Mouse (Mus musculus) stomach, postnatal 0 days (tissue): Measurements from ENCODE around the gene Cirbp. TPM values are rescaled to one million over a fixed set of nuclear protein-coding genes. Genes with fewer than 3 reads are reported as not detected.
"Not testable (repeated sequence)": the region's sequence is repeated elsewhere in the genome, so short reads cannot be mapped to it uniquely, and the experiment has no call there.

ENCODE experiments used
- ATAC-seq: fragments of 200-750 bp; cut with Nextera tagmentation; 2 replicates; pipeline ENCODE4 v1.8.0; 2017; ENCODE audit not compliant: low FRiP score, low TSS enrichment
- DNase-seq: peaks from one replicate; pipeline ENCODE4 v3.0.0-alpha.2; 2016; ENCODE audit warnings: low spot score
- H3K27ac ChIP-seq: fragments of 300-500 bp; sonication (generic); replicated peaks from 2 replicates; pipeline ENCODE4 v1.5.1; 2014; ENCODE audit warnings: mild to moderate bottlenecking, control low read depth
- H3K27me3 ChIP-seq: fragments of 300-500 bp; sonication (generic); 2 replicates; pipeline ENCODE4 v1.6.1; 2014; ENCODE audit warnings: low read length; ENCODE audit not compliant: control insufficient read depth, insufficient read depth
- H3K36me3 ChIP-seq: fragments of 300-500 bp; sonication (generic); 2 replicates; pipeline ENCODE4 v1.6.1; 2014; ENCODE audit warnings: low read length, mixed read lengths; ENCODE audit not compliant: control insufficient read depth, insufficient read depth
- H3K4me1 ChIP-seq: fragments of 300-500 bp; sonication (generic); replicated peaks from 2 replicates; pipeline ENCODE4 v1.6.1; 2014; ENCODE audit warnings: antibody characterized with exemption; ENCODE audit not compliant: control insufficient read depth, insufficient read depth
- H3K4me2 ChIP-seq: fragments of 300-500 bp; sonication (generic); replicated peaks from 2 replicates; pipeline ENCODE4 v1.6.1; 2014; ENCODE audit warnings: low read depth, mild to moderate bottlenecking, control low read depth, moderate library complexity
- H3K4me3 ChIP-seq: fragments of 300-500 bp; sonication (generic); 2 replicates; pipeline ENCODE4 v1.5.1; 2014; ENCODE audit warnings: low read depth, low read length, control low read depth
- H3K9ac ChIP-seq: fragments of 300-500 bp; sonication (generic); 2 replicates; pipeline ENCODE4 v1.6.1; 2014; ENCODE audit warnings: mild to moderate bottlenecking, low read length, control low read depth, mixed read lengths
- H3K9me3 ChIP-seq: fragments of 300-500 bp; sonication (generic); 2 replicates; pipeline ENCODE4 v1.6.1; 2016; ENCODE audit warnings: low read length; ENCODE audit not compliant: control insufficient read depth
- CTCF ChIP-seq: IDR thresholded peaks from 2 replicates; pipeline ENCODE4 v1.5.1; 2016; ENCODE audit warnings: antibody characterized with exemption, low read depth, mild to moderate bottlenecking, moderate library complexity
- EP300 ChIP-seq: optimal IDR thresholded peaks from 2 replicates; pipeline ENCODE3; 2016; ENCODE audit warnings: antibody characterized with exemption
- WGBS: fragments of 180-500 bp; shearing (Covaris S2); extraction: QIAGEN DNeasy Blood & Tissue Kit; methylation state at CpG from one replicate; pipeline ENCODE4 v1.1.7; 2014; 5-methylcytosine and 5-hydroxymethylcytosine counted together
- polyA plus RNA-seq: library from polyadenylated mRNA; unstranded; fragments of >200 nt; fragmentation: Nextera tagmentation; extraction: Ambion mirVana; gene quantifications from 2 replicates; pipeline ENCODE4 v1.2.1, GENCODE M21; 2015

Gene Cirbp
- polyA plus RNA-seq, 1 experiment from 2014 or later = 237 TPM

- Histone ChIP-seq H3K27me3 (no peaks in the 10 kb centered on the region), H3K27ac (no peak overlapping the region), H3K36me3 (no peaks in the 10 kb centered on the region), H3K4me1 (no peaks in the 10 kb centered on the region), H3K9me3 (no peaks in the 10 kb centered on the region), H3K9ac (no peak overlapping the region), H3K4me3 (no peak overlapping the region), H3K4me2 (no peak overlapping the region)
- no peak for ATAC-seq
- no peak for TF ChIP-seq CTCF
- no peak for TF ChIP-seq EP300
- WGBS = 67% methylated on average over 1 of the region's 1 CpGs
- no peak for DNase-seq
Observed at GRCm38 (mm10) chr10:80207201-80207600, 41.4 kb downstream of the Cirbp start.

GRCm38 (mm10) chr10:80207676-80208075 lies 41.9 kb downstream of the Cirbp start:
- ATAC-seq = no peak
- Histone ChIP-seq H3K36me3 (no peaks in the 10 kb centered on the region), H3K9me3 (no peaks in the 10 kb centered on the region), H3K9ac (no peak overlapping the region), H3K27me3 (no peaks in the 10 kb centered on the region), H3K4me2 (no peak overlapping the region), H3K27ac (no peak overlapping the region), H3K4me3 (no peak overlapping the region), H3K4me1 (no peaks in the 10 kb centered on the region)
- TF ChIP-seq CTCF (no peak), EP300 (no peak)
- whole genome bisulfite sequencing = 82% methylated on average over 10 of the region's 10 CpGs
- DNase-seq = no peak

DNA sequence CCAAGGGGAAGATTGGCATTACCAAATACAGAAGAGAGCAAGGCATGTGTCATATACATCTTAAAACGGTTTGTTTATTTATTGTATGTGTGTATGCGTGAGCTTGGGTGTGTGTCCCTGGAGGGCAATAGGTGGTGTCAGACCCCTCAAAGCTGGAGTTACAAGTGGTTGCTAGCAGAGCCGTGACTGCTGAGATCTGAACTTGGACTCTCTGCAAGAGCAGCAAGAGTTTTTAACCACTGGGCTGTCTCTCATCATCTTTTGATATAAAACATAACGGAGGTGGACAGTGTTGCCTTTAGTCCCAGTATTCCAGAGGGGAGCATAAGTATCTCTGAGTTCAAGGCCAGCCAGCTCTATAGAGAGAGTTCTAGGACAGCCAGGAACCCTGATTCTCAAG lies 42.5 kb downstream of the Cirbp start:
- Histone ChIP-seq H3K9me3 (no peaks in the 10 kb centered on the region), H3K27me3 (no peaks in the 10 kb centered on the region), H3K4me1 (no peaks in the 10 kb centered on the region), H3K36me3 (no peaks in the 10 kb centered on the region), H3K4me2 (no peak overlapping the region), H3K4me3 (no peak overlapping the region), H3K9ac (no peak overlapping the region), H3K27ac (no peak overlapping the region)
- 76% methylated on average over 4 of the region's 4 CpGs for WGBS
- TF ChIP-seq CTCF = no peak
- TF ChIP-seq EP300 = no peak
- DNase-seq (no peak), ATAC-seq (no peak)

DNA sequence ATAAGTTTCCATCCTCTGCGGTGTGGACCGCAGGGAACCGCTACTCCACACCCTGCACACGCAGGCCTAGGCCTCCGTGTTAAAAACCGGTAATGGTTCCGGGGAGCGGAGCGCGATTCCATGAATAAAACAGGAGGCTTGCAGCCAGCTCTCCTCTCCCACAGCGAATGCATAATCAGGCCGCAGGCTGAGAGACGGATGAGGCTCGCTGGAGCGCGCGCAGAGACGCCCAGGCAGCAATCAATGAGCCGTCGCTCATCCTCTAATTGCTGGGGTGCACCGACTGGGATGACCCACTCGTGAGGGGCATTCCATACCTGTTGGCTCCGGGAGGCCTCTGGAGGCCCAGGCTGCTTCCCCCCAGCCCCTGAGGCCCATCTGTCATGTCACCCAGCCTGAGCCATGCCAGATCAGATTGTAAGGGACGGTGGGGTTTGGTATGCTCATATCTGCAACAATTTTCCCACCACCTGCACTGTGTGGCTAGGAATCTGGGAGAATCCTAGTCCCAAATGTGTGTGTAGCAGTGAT lies 43.1 kb downstream of the Cirbp start:
- 17% methylated on average over 24 of the region's 24 CpGs for WGBS
- no peak overlapping the region for H3K4me2 ChIP-seq
- no peaks in the 10 kb centered on the region for H3K4me1 ChIP-seq

DNA sequence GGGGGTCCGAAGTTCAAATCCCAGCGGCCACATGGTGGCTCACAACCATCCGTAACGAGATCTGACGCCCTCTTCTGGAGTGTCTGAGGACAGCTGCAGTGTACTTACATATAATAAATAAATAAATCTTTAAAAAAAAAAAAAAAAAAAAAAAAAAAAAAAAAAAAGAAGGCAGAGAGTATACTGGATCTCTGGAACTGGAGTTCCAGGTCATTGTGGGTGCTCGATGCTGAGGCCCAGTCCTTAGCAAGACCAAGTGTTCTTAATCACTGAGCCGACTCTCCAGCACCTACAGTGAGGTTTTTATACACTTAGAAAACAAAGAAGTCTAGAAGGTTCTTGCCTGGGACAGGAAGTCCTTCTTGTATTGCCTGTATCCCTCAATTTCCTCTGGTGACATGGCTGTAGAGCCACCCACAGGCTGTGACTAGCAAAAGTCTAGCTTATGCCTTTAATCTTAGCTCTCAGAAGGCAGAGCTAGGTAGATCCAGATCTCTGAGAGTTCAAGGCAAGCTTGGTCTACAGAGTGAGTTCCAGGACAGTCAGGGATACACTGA lies 45.8 kb downstream of the Cirbp start:
- ATAC-seq, H3K4me1 ChIP-seq, H3K9me3 ChIP-seq, H3K9ac ChIP-seq, H3K36me3 ChIP-seq, H3K27ac ChIP-seq, H3K27me3 ChIP-seq, H3K4me3 ChIP-seq, DNase-seq, H3K4me2 ChIP-seq: not testable (repeated sequence)
- WGBS = 75% methylated on average over 7 of the region's 7 CpGs

More for the DNA sequence above, 43.1 kb downstream of the Cirbp start:
- no peaks in the 10 kb centered on the region for H3K27me3 ChIP-seq
- ATAC-seq = no peak
- H3K36me3 ChIP-seq = no peaks in the 10 kb centered on the region
- no peak overlapping the region for H3K4me3 ChIP-seq
- H3K27ac ChIP-seq = no peak overlapping the region
- no peak for DNase-seq
- no peaks in the 10 kb centered on the region for H3K9me3 ChIP-seq
- no peak for TF ChIP-seq CTCF
- TF ChIP-seq EP300 = no peak
- H3K9ac ChIP-seq = 0 out of 2 replicates have a peak overlapping the region, but pooled peaks have one; percentile 3

GRCm38 (mm10) chr10:80215048-80215772 lies 49.4 kb downstream of the Cirbp start:
- no peak for DNase-seq
- ATAC-seq = no peak
- no peak overlapping the region for H3K27ac ChIP-seq
- TF ChIP-seq EP300 = no peak
- TF ChIP-seq CTCF = no peak
- no peak overlapping the region for H3K4me3 ChIP-seq
- 0 out of 2 replicates have a peak overlapping the region, but pooled peaks have one; percentile 14 for H3K9ac ChIP-seq
- no peaks in the 10 kb centered on the region for H3K4me1 ChIP-seq
- no peaks in the 10 kb centered on the region for H3K36me3 ChIP-seq
- H3K27me3 ChIP-seq = no peaks in the 10 kb centered on the region
- no peak overlapping the region for H3K4me2 ChIP-seq
- 26% methylated on average over 16 of the region's 16 CpGs for WGBS
- H3K9me3 ChIP-seq = no peaks in the 10 kb centered on the region
